Mouse (Mus musculus) neural tube, embryonic 11.5 days (tissue): ENCODE data around the gene Fbxl17. TPM values are rescaled to one million over a fixed set of nuclear protein-coding genes. Genes with fewer than 3 reads are reported as not detected.

Experiments used
- ATAC-seq: fragments of 200-750 bp; cut with Nextera tagmentation; 2 replicates; pipeline ENCODE4 v1.8.0; 2017; ENCODE audit warnings: moderate number of reproducible peaks, mild to moderate bottlenecking, moderate TSS enrichment, moderate library complexity; ENCODE audit not compliant: insufficient read depth, low FRiP score, low TSS enrichment
- DNase-seq: peaks from one replicate; pipeline ENCODE4 v3.0.0-alpha.2; 2015; ENCODE audit warnings: low spot score
- H3K27ac ChIP-seq: fragments of 300-500 bp; sonication (generic); 2 replicates; pipeline ENCODE4 v1.5.1; 2014; ENCODE audit warnings: low read depth, mild to moderate bottlenecking, low read length
- H3K27me3 ChIP-seq: fragments of 300-500 bp; sonication (generic); 2 replicates; pipeline ENCODE4 v1.6.1; 2014; ENCODE audit warnings: mild to moderate bottlenecking, low read length, mixed read lengths; ENCODE audit not compliant: control insufficient read depth, insufficient read depth
- H3K36me3 ChIP-seq: fragments of 300-500 bp; sonication (generic); 2 replicates; pipeline ENCODE4 v1.6.1; 2014; ENCODE audit warnings: mild to moderate bottlenecking, low read length, moderate library complexity, mixed read lengths; ENCODE audit not compliant: control insufficient read depth, insufficient read depth
- H3K4me1 ChIP-seq: fragments of 300-500 bp; sonication (generic); 2 replicates; pipeline ENCODE4 v1.6.1; 2014; ENCODE audit warnings: low read length, mixed read lengths; ENCODE audit not compliant: control insufficient read depth, insufficient read depth
- H3K4me2 ChIP-seq: fragments of 300-500 bp; sonication (generic); 2 replicates; pipeline ENCODE4 v1.6.1; 2014; ENCODE audit warnings: low read depth, mild to moderate bottlenecking, moderate library complexity
- H3K4me3 ChIP-seq: fragments of 300-500 bp; sonication (generic); 2 replicates; pipeline ENCODE4 v1.5.1; 2014; ENCODE audit warnings: low read depth, low read length
- H3K9ac ChIP-seq: fragments of 300-500 bp; sonication (generic); 2 replicates; pipeline ENCODE4 v1.6.1; 2014; ENCODE audit warnings: mild to moderate bottlenecking, low read length
- H3K9me3 ChIP-seq: fragments of 300-500 bp; sonication (generic); 2 replicates; pipeline ENCODE4 v1.6.1; 2016; ENCODE audit warnings: low read length; ENCODE audit not compliant: control insufficient read depth
- whole genome bisulfite sequencing: fragments of 180-500 bp; shearing (Covaris S2); extraction: QIAGEN DNeasy Blood & Tissue Kit; methylation state at CpG from one replicate; pipeline ENCODE4 v1.1.7; 2014; 5-methylcytosine and 5-hydroxymethylcytosine counted together
- polyA plus RNA-seq: library from polyadenylated mRNA; unstranded; fragments of >200 nt; fragmentation: Nextera tagmentation; extraction: Ambion mirVana; gene quantifications from 2 replicates; pipeline ENCODE4 v1.2.1, GENCODE M21; 2014

Gene Fbxl17
- polyA plus RNA-seq, 1 experiment from 2014 or later: 7.8 TPM

GRCm38 (mm10) chr17:63446971-63447679 is 52.7 kb downstream of the Fbxl17 start:
- Histone ChIP-seq H3K36me3 (no peaks in the 10 kb centered on the region), H3K27ac (no peak overlapping the region), H3K9ac (no peak overlapping the region), H3K4me3 (no peak overlapping the region), H3K9me3 (no peaks in the 10 kb centered on the region), H3K4me2 (no peak overlapping the region), H3K27me3 (no peaks in the 10 kb centered on the region), H3K4me1 (no peaks in the 10 kb centered on the region)
- no peak for DNase-seq
- WGBS: 80% methylated on average over 10 of the region's 10 CpGs
- ATAC-seq: no peak

- ATAC-seq: no peak
- no peaks in the 10 kb centered on the region for H3K27me3 ChIP-seq
- H3K4me1 ChIP-seq: no peaks in the 10 kb centered on the region
- no peak overlapping the region for H3K4me2 ChIP-seq
- DNase-seq: no peak
- H3K4me3 ChIP-seq: no peak overlapping the region
- H3K9ac ChIP-seq: no peak overlapping the region
- no peaks in the 10 kb centered on the region for H3K9me3 ChIP-seq
- H3K36me3 ChIP-seq: no peaks in the 10 kb centered on the region
- no peak overlapping the region for H3K27ac ChIP-seq
- WGBS: 78% methylated on average over 4 of the region's 4 CpGs
Measured at GRCm38 (mm10) chr17:63445212-63445611, 54.6 kb downstream of the Fbxl17 start.

GRCm38 (mm10) chr17:63437424-63437823 is 62.4 kb downstream of the Fbxl17 start:
- Histone ChIP-seq H3K4me1 (no peaks in the 10 kb centered on the region), H3K36me3 (no peaks in the 10 kb centered on the region), H3K9ac (no peak overlapping the region), H3K27ac (no peak overlapping the region), H3K9me3 (no peaks in the 10 kb centered on the region), H3K27me3 (no peaks in the 10 kb centered on the region), H3K4me3 (no peak overlapping the region), H3K4me2 (no peak overlapping the region)
- ATAC-seq (no peak), DNase-seq (no peak)
- 91% methylated on average over 6 of the region's 6 CpGs for WGBS

GRCm38 (mm10) chr17:63434081-63434480 is 65.7 kb downstream of the Fbxl17 start:
- Histone ChIP-seq H3K4me2 (no peak overlapping the region), H3K9ac (no peak overlapping the region), H3K4me1 (no peaks in the 10 kb centered on the region), H3K4me3 (no peak overlapping the region), H3K9me3 (no peaks in the 10 kb centered on the region), H3K27me3 (no peaks in the 10 kb centered on the region), H3K36me3 (no peaks in the 10 kb centered on the region), H3K27ac (no peak overlapping the region)
- ATAC-seq (no peak), DNase-seq (no peak)
- 56% methylated on average over 6 of the region's 6 CpGs for WGBS

- Histone ChIP-seq H3K9me3 (no peaks in the 10 kb centered on the region), H3K4me3 (no peak overlapping the region), H3K9ac (no peak overlapping the region), H3K4me1 (no peaks in the 10 kb centered on the region), H3K27me3 (no peaks in the 10 kb centered on the region), H3K4me2 (no peak overlapping the region), H3K27ac (no peak overlapping the region), H3K36me3 (no peaks in the 10 kb centered on the region)
- DNase-seq (no peak), ATAC-seq (no peak)
- 91% methylated on average over 7 of the region's 7 CpGs for WGBS
Measured at GRCm38 (mm10) chr17:63431650-63432049, 68.2 kb downstream of the Fbxl17 start.

- DNase-seq: no peak
- 66% methylated on average over 17 of the region's 17 CpGs for WGBS
- H3K27me3 ChIP-seq: no peaks in the 10 kb centered on the region
- H3K4me1 ChIP-seq: no peaks in the 10 kb centered on the region
- H3K4me2 ChIP-seq: 0 out of 2 replicates have a peak overlapping the region, but pooled peaks have one; percentile 19
- ATAC-seq: no peak
- no peaks in the 10 kb centered on the region for H3K9me3 ChIP-seq
- no peaks in the 10 kb centered on the region for H3K36me3 ChIP-seq
- no peak overlapping the region for H3K4me3 ChIP-seq
- no peak overlapping the region for H3K27ac ChIP-seq
- H3K9ac ChIP-seq: no peak overlapping the region
Measured at GRCm38 (mm10) chr17:63430395-63431075, 69.3 kb downstream of the Fbxl17 start.

GRCm38 (mm10) chr17:63423851-63424250 is 76.0 kb downstream of the Fbxl17 start:
- DNase-seq (no peak), ATAC-seq (no peak)
- Histone ChIP-seq H3K27ac (no peak overlapping the region), H3K4me1 (no peaks in the 10 kb centered on the region), H3K9me3 (no peaks in the 10 kb centered on the region), H3K4me2 (no peak overlapping the region), H3K36me3 (no peaks in the 10 kb centered on the region), H3K4me3 (no peak overlapping the region), H3K27me3 (no peaks in the 10 kb centered on the region), H3K9ac (no peak overlapping the region)
- WGBS: 77% methylated on average over 4 of the region's 4 CpGs

GRCm38 (mm10) chr17:63422685-63423084 is 77.1 kb downstream of the Fbxl17 start:
- ATAC-seq (no peak), DNase-seq (no peak)
- H3K27me3 ChIP-seq: no peaks in the 10 kb centered on the region
- no peaks in the 10 kb centered on the region for H3K4me1 ChIP-seq
- no peak overlapping the region for H3K4me3 ChIP-seq
- no peaks in the 10 kb centered on the region for H3K9me3 ChIP-seq
- WGBS: 95% methylated on average over 5 of the region's 5 CpGs
- H3K36me3 ChIP-seq: no peaks in the 10 kb centered on the region
- H3K4me2 ChIP-seq: no peak overlapping the region
- no peak overlapping the region for H3K9ac ChIP-seq
- H3K27ac ChIP-seq: no peak overlapping the region

- Histone ChIP-seq H3K4me1 (no peaks in the 10 kb centered on the region), H3K27me3 (no peaks in the 10 kb centered on the region), H3K4me2 (no peak overlapping the region), H3K9me3 (no peaks in the 10 kb centered on the region), H3K27ac (no peak overlapping the region), H3K9ac (no peak overlapping the region), H3K36me3 (no peaks in the 10 kb centered on the region), H3K4me3 (no peak overlapping the region)
- WGBS: 79% methylated on average over 2 of the region's 2 CpGs
- no peak for DNase-seq
- ATAC-seq: no peak
Measured at GRCm38 (mm10) chr17:63421864-63422263, 78.0 kb downstream of the Fbxl17 start.
